Mouse (Mus musculus): ENCODE measurements around the gene Ramp3.

Ramp3 gene

DNA sequence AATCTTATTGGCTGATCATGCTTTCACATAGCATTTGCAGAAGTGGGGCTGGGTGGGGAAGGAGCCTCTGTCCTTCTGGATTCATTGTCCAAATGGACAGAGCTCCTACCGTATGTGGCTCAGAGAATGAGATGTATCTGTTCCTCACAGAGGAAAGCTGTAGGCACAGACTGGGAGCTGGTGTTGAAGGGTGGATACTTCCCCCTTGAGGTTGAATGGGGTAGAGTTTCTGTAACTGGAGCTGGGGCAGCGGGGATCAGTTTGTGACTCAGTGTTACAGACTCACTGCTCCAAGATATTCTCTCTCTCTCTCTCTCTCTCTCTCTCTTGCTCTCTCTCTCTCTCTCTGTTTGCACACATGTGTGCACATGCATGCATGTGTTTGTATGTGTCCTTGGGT is 11.7 kb downstream of the Ramp3 start:
- in situ Hi-C loops (cut with MboI, MseI), result loop anchor here (25.0 kb wide), 1 partner anchor 467 kb away; no protein-coding TSS in a partner anchor

DNA sequence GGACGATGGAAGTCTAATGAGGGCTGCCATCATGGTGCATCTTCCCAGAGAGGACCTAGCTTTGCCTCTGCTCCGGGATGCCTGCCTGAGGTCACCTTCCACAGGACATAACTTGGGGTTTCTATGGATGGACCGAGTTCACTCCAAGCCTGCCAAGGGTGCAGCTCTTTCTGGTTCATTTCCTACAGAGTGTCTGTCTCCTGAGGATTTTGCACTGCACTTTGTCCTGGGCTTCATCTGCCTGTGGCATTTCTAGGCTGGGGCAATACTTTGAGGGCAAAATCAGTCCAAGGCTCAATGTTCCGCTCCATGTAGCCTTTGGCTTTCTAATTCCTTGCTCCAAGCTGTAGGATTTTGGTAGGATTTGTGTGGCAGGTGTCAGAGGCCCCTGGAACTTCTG is 12.5 kb downstream of the Ramp3 start:
- in situ Hi-C loops (cut with MboI, MseI), result loop anchor here (25.0 kb wide), 1 partner anchor 466 kb away; no protein-coding TSS in a partner anchor

DNA sequence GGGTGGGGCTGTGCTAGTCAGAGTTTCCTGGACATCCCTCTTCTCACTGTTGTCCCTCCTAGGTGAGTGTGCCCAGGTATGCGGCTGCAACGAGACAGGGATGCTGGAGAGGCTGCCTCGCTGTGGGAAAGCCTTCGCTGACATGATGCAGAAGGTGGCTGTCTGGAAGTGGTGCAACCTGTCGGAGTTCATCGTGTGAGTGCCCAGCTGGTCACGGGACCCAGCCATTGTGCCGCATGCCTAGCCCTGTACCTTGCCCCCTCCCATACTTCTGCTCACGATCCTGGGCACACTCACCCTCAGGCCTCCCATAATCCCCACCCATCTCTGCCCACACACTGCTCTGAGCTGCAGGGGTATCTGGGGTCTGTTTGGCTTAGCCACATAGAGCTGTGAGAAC is 16.4 kb downstream of the Ramp3 start:
- in situ Hi-C loops (cut with MboI, MseI), result loop anchor here (25.0 kb wide), 1 partner anchor 463 kb away; no protein-coding TSS in a partner anchor

DNA sequence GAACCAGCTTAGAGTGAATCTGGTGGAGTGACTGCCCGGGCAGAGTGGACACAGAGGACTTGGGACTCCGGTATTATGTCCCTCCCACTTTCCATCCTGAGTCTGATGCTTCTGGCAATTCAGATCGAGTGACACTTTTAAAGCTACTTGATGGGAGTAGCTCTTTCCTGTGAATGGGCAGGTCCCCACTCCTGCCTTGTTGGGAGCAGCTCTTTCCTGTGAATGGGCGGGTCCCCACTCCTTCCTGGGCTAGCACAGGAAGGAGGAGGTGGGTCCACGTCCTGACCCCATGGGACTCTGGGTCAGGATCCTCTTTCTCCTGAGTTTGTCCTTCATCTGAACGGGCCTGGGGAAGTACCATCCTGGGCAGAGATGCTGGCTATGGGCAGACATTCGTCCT is 17.1 kb downstream of the Ramp3 start:
- in situ Hi-C loops (cut with MboI, MseI), result no loop called here

DNA sequence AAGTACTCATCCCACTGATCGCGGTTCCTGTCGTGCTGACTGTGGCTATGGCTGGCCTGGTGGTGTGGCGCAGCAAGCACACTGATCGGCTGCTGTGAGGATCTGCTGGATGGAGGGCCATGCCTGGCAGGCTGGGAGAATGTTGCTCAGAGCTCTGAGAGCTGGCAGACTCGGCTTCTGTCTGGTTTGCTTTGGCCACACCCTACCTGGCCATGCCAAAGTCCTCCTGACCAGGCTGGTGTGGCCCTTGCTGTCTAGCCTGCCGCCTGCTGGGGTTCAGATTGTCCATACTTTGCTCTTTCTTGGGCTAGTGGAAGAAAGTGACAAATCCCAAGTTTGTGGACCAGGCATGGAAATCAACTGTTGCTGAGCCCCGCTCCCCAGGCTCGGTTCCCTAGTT is 18.3 kb downstream of the Ramp3 start:
- in situ Hi-C loops (cut with MboI, MseI), result no loop called here

DNA sequence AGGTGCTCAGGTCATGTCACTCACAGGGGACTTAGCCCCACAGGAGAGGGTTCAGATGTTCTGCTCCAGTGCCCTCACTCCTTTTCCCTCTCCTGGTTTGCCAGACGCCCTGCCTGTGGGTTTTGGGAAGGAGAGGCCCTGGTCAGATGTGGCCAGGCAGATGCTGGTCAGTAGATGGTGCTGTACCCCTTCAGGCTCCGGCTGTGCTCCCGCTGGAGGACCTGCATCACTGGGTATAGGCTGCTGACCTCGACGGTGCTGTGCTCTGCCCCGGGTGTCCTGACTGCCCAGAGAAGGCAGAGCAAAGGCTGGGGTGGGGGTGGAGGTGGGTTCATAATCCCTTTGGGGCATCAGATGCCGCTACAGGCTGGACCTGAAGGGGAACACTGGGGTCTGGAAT is 19.2 kb downstream of the Ramp3 start:
- in situ Hi-C loops (cut with MboI, MseI), result no loop called here

DNA sequence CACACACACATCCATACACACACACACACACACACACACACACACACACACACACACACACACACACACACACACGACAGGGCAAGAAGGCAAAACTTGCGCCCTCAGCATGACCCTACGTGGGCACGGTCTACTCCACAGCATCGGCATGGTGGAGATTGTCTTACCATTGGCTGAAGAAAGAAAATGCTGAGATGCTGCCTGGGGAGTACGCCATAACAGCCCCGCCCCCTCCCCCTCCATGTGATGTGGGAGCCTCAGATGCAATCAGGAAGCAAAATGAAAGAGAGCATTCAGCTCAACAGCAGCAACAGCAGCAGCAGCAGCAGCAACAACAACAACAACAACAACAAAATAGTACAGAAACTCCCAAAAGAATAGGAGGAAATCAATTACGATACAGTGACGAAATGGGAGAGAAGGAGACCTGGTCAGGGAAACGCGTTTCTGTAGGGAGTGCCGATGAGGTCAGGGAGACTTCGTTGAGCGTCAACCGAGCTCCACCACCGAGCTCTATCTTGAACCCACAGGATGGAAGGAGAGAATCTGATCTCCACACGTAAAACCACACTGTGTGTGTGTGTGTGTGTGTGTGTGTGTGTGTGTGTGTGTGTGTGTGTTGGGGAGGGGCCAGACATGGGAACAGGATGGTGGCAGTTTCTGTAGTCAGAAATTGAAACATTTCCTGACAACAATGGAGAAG is 21.5 kb downstream of the Ramp3 start:
- in situ Hi-C loops (cut with MboI, MseI), result no loop called here

DNA sequence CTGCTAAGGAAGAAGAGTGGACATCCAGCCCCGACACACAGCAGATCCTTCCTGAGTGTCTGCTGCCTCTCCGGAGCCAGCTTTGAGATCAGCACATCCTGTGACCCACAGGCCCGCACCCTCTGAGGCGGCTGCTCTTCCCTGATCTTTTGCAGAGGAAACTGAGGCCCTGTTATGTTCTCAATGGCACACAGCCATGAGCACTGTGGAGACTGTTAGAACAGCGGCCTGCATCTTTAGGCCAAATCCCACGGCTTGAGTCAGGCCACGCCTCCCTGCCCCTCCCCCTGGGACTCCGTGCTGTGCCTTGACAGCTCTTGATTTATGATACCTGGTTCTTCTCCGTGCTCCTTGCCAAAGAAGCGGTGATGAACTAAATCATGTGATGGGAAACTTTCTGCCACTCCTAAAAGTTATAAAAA is 22.1 kb downstream of the Ramp3 start:
- in situ Hi-C loops (cut with MboI, MseI), result no loop called here

DNA sequence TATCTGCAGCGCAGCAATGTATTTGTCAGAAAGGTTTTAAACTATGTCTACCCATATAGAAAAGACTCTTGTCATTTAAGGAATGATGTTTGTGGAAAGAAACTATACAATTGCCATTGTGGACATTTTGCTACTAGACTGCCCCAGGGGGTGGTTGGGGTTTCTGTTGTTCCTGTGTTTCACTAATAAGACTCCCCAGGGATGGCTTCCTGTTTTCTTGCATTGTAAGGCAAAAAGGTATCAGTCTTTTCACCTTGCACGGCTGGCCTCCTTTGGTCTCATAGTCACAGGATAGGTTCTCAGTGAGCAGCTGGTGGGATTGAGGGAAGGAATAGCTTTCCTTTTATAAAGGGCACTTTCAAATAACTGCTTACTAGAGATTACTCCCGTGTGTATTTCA is 26.4 kb downstream of the Ramp3 start:
- in situ Hi-C loops (cut with MboI, MseI), result no loop called here

DNA sequence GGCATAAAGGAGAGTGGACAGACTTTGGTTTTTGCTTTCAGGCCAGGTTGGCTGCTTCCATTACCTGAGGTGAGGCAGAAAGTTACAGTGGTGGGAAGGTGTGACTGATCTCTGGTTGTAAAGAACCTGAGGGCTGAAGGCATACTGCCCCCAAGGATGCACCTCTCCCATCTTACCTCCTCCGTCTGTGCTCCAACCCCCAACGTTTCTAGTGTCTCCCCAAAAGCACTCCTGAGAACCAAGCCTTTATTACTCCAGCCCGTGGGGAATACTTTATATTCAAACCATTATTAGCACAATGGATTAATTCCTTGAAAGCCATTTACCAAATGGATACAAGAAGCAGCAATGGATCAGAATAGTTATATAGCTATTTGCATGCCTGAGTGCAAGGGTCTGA is 30.6 kb downstream of the Ramp3 start:
- in situ Hi-C loops (cut with MboI, MseI), result no loop called here

DNA sequence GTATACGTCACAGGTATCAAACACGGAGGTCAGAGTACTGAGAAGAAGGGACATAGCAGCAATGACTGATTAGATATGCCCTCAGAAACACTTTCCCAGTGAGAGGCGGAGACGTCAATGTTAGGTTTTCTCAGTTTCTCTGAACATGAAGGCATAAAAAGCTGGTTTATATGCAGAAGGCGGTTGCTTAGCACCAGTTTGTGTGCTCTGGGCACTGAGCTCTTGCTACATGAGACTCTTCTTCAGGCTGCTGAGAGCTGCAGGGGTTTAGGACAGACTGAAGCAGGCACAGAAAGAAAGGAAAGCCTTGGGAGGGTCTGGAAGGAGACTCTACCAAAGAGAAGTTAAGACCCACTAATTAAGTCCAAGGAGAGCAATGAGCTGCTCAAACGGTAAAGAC is 34.0 kb downstream of the Ramp3 start:
- in situ Hi-C loops (cut with MboI, MseI), result no loop called here

DNA sequence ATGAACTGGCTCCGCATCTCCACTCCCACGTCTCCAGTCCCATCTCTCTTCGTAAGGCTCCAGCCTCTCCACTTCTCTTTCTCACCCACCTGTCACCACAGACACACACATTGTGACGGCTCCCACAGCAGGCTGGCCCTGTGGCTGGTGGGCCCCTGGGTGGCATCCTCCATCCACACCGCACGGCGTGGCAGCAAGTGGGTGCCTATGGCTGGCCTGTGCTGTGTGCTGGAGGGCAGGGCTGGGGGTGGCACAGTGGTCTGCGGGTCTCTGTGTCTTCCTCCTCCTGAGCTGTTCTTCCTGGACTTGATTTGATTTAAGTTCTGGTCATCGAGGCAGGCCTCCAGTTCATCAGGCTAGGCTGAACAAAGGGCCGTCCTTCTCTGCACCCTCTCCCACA is 35.8 kb downstream of the Ramp3 start:
- in situ Hi-C loops (cut with MboI, MseI), result no loop called here

DNA sequence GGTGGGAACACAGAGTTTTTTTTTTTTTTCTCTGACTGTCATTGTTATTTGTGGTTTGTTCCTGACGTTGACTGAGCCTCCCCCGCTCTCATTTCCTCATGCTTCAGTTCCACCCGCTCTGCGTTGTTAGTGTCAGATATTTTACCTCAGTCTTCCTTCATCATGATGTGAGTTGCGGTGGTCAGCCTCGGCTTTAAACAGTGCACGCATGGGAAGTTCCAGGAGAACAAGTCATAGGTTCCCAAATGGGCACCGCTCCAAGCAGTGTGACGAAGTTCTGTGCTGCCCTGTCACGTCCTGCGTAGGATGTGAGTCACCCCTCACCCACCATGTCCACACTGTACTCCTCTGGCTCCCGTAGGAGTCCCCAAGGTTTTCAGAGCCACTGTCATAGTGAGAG is 36.9 kb downstream of the Ramp3 start:
- in situ Hi-C loops (cut with MboI, MseI), result no loop called here

DNA sequence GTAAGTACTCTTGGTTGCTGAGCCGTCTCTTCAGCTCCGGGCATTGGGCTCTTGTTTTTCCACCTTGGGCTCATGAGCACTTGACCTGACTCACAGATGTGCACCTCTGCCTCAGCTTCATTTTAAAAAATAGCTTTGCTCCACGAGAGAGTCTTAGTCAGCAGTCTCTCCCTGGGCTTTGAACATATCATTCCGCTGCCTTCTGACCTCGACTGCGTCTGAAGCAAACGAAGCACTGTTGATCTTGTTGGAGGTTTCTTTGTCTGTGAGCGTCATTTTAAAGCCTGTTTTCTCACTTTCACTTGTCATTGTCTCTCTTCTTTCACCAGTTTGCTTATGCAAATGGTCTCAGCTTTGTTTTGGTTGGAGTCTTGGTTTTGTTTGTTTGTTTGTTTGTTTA is 38.2 kb downstream of the Ramp3 start:
- in situ Hi-C loops (cut with MboI, MseI), result no loop called here

DNA sequence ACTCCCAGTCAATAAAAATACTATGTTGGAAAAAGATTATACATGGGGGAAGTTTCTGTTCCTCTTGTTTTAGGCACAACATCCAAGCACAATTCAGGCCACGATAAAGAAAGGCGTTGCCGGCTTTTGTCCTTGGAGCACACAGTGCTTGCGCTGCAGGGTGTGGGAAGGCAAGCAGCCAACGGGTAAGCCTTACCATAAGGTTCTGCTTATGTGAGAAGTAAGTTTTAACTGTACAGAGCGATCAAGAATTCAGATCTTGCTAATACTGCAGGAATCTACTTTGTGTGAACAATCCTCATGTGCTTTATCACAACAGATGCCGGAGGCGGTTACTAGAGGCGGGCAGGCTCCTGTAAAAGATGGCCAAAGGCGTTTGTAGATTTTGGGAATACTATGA is 39.4 kb downstream of the Ramp3 start:
- in situ Hi-C loops (cut with MboI, MseI), result no loop called here

DNA sequence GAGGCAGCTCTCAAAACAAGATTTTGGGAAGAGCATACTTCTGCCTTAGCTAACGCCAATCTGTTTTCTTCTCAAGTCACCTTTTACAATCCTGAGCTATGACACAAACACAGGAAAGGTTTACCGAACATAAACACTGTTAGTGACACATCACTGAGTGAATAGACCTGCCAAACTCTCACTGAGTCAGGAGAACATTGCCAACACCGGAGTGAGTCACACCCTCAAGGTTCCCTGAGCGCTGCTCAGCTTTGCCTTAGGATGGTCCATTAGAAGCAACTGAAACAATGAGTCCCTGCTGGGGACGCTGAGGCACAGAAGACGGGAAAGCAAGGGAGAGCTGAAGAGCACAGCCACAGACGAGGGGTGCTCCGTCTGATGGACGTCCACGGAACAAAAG is 40.0 kb downstream of the Ramp3 start:
- in situ Hi-C loops (cut with MboI, MseI), result no loop called here

DNA sequence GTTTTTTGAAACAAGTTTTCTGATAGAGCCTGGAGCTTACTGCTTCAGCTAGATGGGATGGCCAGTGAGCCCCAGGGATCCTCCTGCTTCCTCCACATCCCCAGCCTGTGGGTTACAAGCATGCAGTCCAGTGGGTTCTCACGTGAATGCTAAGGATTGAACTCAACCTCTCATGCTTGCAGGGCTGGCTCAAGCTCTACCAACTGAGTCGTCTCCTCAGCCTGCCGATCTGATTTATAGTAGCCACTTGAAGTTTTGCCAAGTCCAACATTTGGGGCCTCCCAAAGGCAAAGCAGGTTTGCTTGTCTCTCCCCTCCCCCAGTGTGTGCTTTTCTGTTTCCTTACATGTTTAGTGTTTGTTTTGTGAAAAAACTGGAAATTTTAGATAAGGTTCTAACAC is 43.9 kb downstream of the Ramp3 start:
- in situ Hi-C loops (cut with MboI, MseI), result loop anchor here (10.0 kb wide), 1 partner anchor 1597 kb away; no protein-coding TSS in a partner anchor

DNA sequence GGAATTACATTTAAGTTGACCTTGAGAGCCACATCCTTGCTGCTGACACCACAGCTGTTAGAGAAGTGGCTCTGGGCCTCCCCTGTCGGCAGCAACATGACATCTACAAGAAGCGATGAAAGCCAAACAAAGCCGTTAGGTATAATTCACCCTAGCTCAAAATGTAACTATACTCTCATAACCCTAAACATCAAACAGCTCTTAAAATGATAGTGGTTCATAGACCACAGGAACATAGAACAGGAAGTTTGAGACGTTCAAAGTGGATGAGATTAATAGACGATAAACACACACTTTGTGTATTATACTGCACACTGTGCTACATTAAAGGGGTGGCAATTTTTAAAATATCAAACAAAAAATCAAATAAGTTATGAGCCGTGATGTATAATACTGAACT is 46.5 kb downstream of the Ramp3 start:
- in situ Hi-C loops (cut with MboI, MseI), result loop anchor here (5.0 to 10.0 kb wide), 2 partner anchors 43 to 1600 kb away; no protein-coding TSS in a partner anchor

DNA sequence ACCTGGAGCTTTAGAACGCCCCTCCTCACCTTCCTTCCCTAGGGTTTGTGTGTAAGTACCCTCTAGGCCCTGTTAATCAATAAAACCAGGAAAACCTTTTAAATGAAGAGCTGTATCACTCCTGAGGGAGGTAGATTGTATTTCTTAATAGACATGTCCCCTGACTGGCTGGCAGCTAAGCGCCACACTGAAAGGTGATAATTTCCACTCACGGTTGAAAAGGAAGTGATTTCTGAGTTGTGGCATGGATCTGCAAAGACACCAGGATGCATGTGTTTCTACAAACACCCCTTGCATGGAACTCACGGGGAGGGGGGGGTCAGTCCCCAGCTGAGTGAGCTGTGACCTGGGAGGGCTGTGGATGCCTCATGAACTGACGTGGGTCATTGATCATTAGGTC is 47.2 kb downstream of the Ramp3 start:
- in situ Hi-C loops (cut with MboI, MseI), result loop anchor here (5.0 to 10.0 kb wide), 2 partner anchors 43 to 1601 kb away; no protein-coding TSS in a partner anchor

DNA sequence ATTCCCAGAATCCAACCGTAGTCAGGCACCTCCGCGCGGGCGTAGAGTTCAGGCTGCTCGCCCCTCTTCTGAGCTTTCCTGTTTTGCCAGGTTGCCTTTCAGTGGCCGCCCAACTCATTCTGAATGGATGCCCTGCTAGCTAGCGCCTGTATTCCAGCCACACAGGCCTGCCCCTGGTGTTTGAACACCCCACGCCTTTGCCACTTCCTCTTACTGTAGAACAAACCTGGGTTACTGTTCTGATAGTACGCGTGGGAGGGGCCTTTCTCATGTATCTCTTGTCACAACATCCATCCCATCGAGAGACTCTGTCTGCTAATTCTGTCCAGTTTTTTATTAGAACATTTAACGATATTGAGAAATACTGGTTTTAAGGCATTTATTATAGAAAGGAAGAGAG is 48.5 kb downstream of the Ramp3 start:
- in situ Hi-C loops (cut with MboI, MseI), result loop anchor here (5.0 to 10.0 kb wide), 2 partner anchors 44 to 1602 kb away; no protein-coding TSS in a partner anchor

DNA sequence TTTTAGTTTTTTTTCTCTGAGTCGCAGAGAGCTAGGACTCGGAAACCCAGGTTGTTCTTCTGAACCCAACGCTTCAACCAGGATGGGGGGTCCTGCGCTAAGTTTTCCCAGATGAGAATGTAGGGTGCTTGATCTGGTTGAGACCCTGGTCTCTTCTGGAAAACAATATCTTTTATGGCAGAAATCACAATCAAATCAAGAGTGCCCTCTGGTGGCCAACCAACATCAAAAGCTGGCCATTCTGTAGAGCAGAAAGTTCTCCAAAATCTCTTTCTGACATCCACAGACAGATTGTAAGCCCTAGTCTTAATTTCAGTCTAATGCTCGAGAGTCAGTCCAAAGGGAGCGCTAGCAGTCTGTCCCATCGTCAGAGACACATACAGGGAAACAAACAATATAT is 50.1 kb downstream of the Ramp3 start:
- in situ Hi-C loops (cut with MboI, MseI), result loop anchor here (5.0 to 10.0 kb wide), 2 partner anchors 46 to 1604 kb away; no protein-coding TSS in a partner anchor

DNA sequence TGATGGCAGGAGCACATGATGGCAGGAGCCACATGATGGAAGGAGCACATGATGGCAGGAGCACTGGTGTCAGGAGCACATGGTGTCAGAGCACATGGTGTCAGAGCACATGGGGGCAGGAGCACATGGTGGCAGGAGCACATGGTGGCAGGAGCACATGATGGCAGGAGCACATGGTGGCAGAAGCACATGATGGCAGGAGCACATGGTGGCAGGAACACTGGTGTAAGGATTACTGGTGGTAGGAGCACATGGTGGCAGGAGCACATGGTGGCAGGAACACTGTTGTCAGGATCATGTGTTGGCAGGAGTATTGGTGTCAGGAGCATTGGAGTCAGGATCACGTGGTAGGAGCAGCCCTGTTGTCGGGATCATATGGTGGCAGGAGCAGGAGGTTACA is 52.1 kb downstream of the Ramp3 start:
- in situ Hi-C loops (cut with MboI, MseI), result loop anchor here (10.0 kb wide), 1 partner anchor 54 kb away; no protein-coding TSS in a partner anchor

DNA sequence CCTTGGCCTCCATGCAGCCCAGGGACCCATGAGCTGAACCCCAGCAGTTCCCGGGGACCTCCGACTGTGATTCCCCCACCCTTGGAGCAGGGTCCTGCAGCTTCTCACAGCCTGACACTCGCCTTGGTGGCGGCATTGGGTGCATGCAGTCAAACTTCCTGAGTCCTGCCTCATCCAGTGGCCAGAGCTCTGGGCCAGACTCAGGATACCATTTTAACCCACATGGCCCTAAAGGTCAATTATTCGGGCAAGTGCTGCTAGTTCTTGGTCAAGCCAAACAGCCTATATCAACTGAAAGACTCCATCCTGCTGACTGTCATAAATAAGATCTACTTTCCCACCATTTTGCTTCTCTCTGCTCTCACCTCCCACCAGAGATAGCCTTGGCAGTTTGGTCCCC is 62.4 kb downstream of the Ramp3 start:
- in situ Hi-C loops (cut with MboI, MseI), result no loop called here

DNA sequence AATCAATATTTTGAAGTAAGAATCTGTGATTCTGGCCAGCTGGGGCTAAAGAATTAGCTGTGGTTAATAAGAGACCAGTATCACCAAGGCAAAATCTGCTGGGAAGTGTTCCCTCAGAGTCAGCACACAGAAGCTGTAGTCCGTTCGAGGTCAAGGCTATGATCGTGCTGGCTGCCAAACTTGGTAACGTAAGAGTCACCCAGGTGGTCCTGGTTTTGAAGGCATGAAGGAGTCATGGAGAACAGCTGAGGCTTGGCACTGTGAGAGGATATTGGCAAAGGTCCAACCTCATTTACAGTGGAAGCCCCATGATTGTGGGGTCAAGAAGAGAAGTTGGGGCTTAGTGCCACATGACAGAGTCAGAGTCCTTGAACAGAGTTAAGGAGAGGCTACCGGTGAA is 68.6 kb downstream of the Ramp3 start:
- in situ Hi-C loops (cut with MboI, MseI), result no loop called here

All from T-helper 1 cell (primary cell).